Mouse (Mus musculus) olfactory bulb, adult 2 months (tissue): ENCODE measurements at regions not wholly inside any gene's neighbourhood (a gene's known extent, or its start where the extent isn't known, plus 50 kb on each side); places are given as distances from the start of the nearest gene placed in this dataset.

ENCODE experiments used
- CTCF ChIP-seq: fragments of 200-500 bp; IDR thresholded peaks from 2 replicates; pipeline ENCODE4 v1.5.1; 2012; ENCODE audit warnings: low read depth, mild to moderate bottlenecking, low read length, moderate library complexity; ENCODE audit not compliant: insufficient read depth
- POLR2A ChIP-seq: fragments of 200-500 bp; IDR thresholded peaks from 2 replicates; pipeline ENCODE4 v1.6.1; 2012; ENCODE audit warnings: mild to moderate bottlenecking, low read depth, low read length, moderate library complexity; ENCODE audit not compliant: insufficient read depth

GRCm38 (mm10) chr2:174866546-174866945 is 106.1 kb downstream of the Edn3 start:
- TF ChIP-seq CTCF (no peak), POLR2A (no peak)
